In genomic region chr10:86457665-86458209, GRCm38 (mm10) we compare ENCODE assay signal across 12 mouse cellular contexts. TPM values are rescaled to one million over a fixed set of nuclear protein-coding genes. Genes with fewer than 3 reads are reported as not detected.
DNase-seq lines count a peak whose midpoint lies in the region; ATAC-seq lines count a peak whose summit lies in the region.
"Had no signal": no experiment of that assay in that cellular context is flagged by ENCODE, and none has a peak within 500 bp of the region (broad histone marks: within the 10 kb centered on the region; RNA-seq: fewer than 3 reads in every experiment).

No protein-coding gene starts in this region.

- H3K9me3 ChIP-seq in forebrain, embryonic 15.5 days, result no peaks in the 10 kb centered on the region
- no peaks in the 10 kb centered on the region for H3K9me3 ChIP-seq in neural tube, embryonic 13.5 days
- H3K9me3 ChIP-seq in kidney, embryonic 15.5 days (replicated peaks), result no peaks in the 10 kb centered on the region
- H3K9me3 ChIP-seq: embryonic facial prominence, embryonic 15.5 days; intestine, embryonic 15.5 days; liver, embryonic 13.5 days had no signal

- no peaks in the 10 kb centered on the region for H3K27me3 ChIP-seq in forebrain, embryonic 15.5 days
- peaks cover 3% of the 10 kb centered on the region; the same call in 1 of the 2 replicates for H3K27me3 ChIP-seq in neural tube, embryonic 13.5 days
- H3K27me3 ChIP-seq in kidney, embryonic 15.5 days, result 0 out of 2 replicates have a peak, but pooled peaks cover 3% of the 10 kb centered on the region
- H3K27me3 ChIP-seq: embryonic facial prominence, embryonic 15.5 days; intestine, embryonic 15.5 days; liver, embryonic 13.5 days had no signal

- H3K36me3 ChIP-seq in forebrain, embryonic 15.5 days, result no peaks in the 10 kb centered on the region
- H3K36me3 ChIP-seq in neural tube, embryonic 13.5 days, result peaks cover 8% of the 10 kb centered on the region; the same call in 1 of the 2 replicates
- peaks cover 2% of the 10 kb centered on the region; the same call in 1 of the 2 replicates for H3K36me3 ChIP-seq in kidney, embryonic 15.5 days
- H3K36me3 ChIP-seq: embryonic facial prominence, embryonic 15.5 days; intestine, embryonic 15.5 days; liver, embryonic 13.5 days had no signal

- H3K4me3 ChIP-seq in forebrain, embryonic 15.5 days, result no peak overlapping the region
- no peak overlapping the region for H3K4me3 ChIP-seq in neural tube, embryonic 13.5 days
- H3K4me3 ChIP-seq in kidney, embryonic 15.5 days (replicated peaks), result no peak overlapping the region
- H3K4me3 ChIP-seq: embryonic facial prominence, embryonic 15.5 days; intestine, embryonic 15.5 days; liver, embryonic 13.5 days had no signal

- ATAC-seq in forebrain, embryonic 15.5 days (replicated peaks), result peak; percentile 77
- peak; percentile 69 for ATAC-seq in neural tube, embryonic 13.5 days (ENCODE audit: low read depth)
- no peak for ATAC-seq in kidney, embryonic 15.5 days (replicated peaks; ENCODE audit: low FRiP score)

- H3K4me1 ChIP-seq in forebrain, embryonic 15.5 days, result peaks cover 21% of the 10 kb centered on the region
- H3K4me1 ChIP-seq in neural tube, embryonic 13.5 days (replicated peaks), result peaks cover 14% of the 10 kb centered on the region
- peaks cover 5% of the 10 kb centered on the region; the same call in 1 of the 2 replicates for H3K4me1 ChIP-seq in kidney, embryonic 15.5 days
- H3K4me1 ChIP-seq: embryonic facial prominence, embryonic 15.5 days; intestine, embryonic 15.5 days; liver, embryonic 13.5 days had no signal

- DNase-seq in heart, adult 18-20 months, result peak; percentile 43 to 53
- DNase-seq in heart, postnatal 4 days, result no peak
- DNase-seq in layer of hippocampus, postnatal 14 days (ENCODE audit: low spot score in 2 of 2), result peak; percentile 49 to 75
- no peak for DNase-seq in spleen, postnatal 10 days (ENCODE audit: low spot score in 2 of 2)
- DNase-seq in gastrocnemius, postnatal 25 days, result no peak
- DNase-seq: liver, embryonic 13.5 days had no signal

- H3K9ac ChIP-seq in forebrain, embryonic 15.5 days (replicated peaks), result no peak overlapping the region
- no peak overlapping the region for H3K9ac ChIP-seq in neural tube, embryonic 13.5 days
- no peak overlapping the region for H3K9ac ChIP-seq in kidney, embryonic 15.5 days
- H3K9ac ChIP-seq: embryonic facial prominence, embryonic 15.5 days; intestine, embryonic 15.5 days; liver, embryonic 13.5 days had no signal

- H3K4me2 ChIP-seq in forebrain, embryonic 15.5 days (replicated peaks), result no peak overlapping the region
- no peak overlapping the region for H3K4me2 ChIP-seq in neural tube, embryonic 13.5 days
- H3K4me2 ChIP-seq in kidney, embryonic 15.5 days, result no peak overlapping the region
- H3K4me2 ChIP-seq: embryonic facial prominence, embryonic 15.5 days; intestine, embryonic 15.5 days; liver, embryonic 13.5 days had no signal

- H3K27ac ChIP-seq in forebrain, embryonic 15.5 days (replicated peaks), result peak overlapping the region; percentile 66
- peak overlapping the region; percentile 71 for H3K27ac ChIP-seq in neural tube, embryonic 13.5 days (replicated peaks)
- no peak overlapping the region for H3K27ac ChIP-seq in kidney, embryonic 15.5 days
- H3K27ac ChIP-seq: embryonic facial prominence, embryonic 15.5 days; intestine, embryonic 15.5 days; liver, embryonic 13.5 days had no signal

RNA-seq across cellular contexts. Expression of gene Syn3, which starts 41.0 kb away (rescaled TPM):
- under 1 TPM; 0.20 to 0.44 TPM for total RNA-seq in heart, adult 18-20 months (2021)
- total RNA-seq in heart, postnatal 4 days (2021), result under 1 TPM; 0.38 to 0.60 TPM
- polyA plus RNA-seq in forebrain, embryonic 15.5 days (2015; fragmentation: Nextera tagmentation; extraction: Ambion mirVana), result 17.1 and 18.1 TPM in 2 replicates
- 10 to 100 TPM; 27.1 to 28.4 TPM for total RNA-seq in layer of hippocampus, postnatal 14 days (2021)
- polyA plus RNA-seq in neural tube, embryonic 13.5 days (2015; fragmentation: Nextera tagmentation; extraction: Ambion mirVana), result 14.7 and 16.5 TPM in 2 replicates
- total RNA-seq in gastrocnemius, postnatal 25 days (2021), result under 1 TPM; 0.23 to 0.43 TPM
- 7.2 and 8.1 TPM in 2 replicates for polyA plus RNA-seq in kidney, embryonic 15.5 days (2015; fragmentation: Nextera tagmentation; extraction: Ambion mirVana)
- total RNA-seq: neutrophil, adult 5-6 weeks had no signal

Comparison
In these comparisons a context has a peak if more than half of its experiments do, and no peak if none do; other contexts are left out.
1. DNase-seq: peak in heart, adult 18-20 months (2 of 2) and layer of hippocampus, postnatal 14 days (2 of 2); none in heart, postnatal 4 days (single experiment), spleen, postnatal 10 days (0 of 2) and gastrocnemius, postnatal 25 days (single experiment).
2. RNA of gene Syn3, which starts 41.0 kb away (total RNA-seq): 27.1 to 28.4 TPM in layer of hippocampus, postnatal 14 days; 0.38 to 0.60 TPM in heart, postnatal 4 days, 0.20 to 0.44 TPM in heart, adult 18-20 months and 0.23 to 0.43 TPM in gastrocnemius, postnatal 25 days; every median in the first group is over 10 times any median in the second.